Comparison of ENCODE assay signal across 18 mouse cellular contexts in genomic region chr15:88120376-88120775, GRCm38 (mm10).
DNase-seq lines count a peak whose midpoint lies in the region; ATAC-seq lines count a peak whose summit lies in the region.
"Had no signal": no experiment of that assay in that cellular context is flagged by ENCODE, and none has a peak within 500 bp of the region (broad histone marks: within the 10 kb centered on the region; RNA-seq: fewer than 3 reads in every experiment).

No protein-coding gene starts in this region.

- no peaks in the 10 kb centered on the region for H3K4me1 ChIP-seq in kidney, embryonic 14.5 days (ENCODE audit: control insufficient read depth, insufficient read depth, low read length)
- H3K4me1 ChIP-seq: heart, embryonic 13.5 days; liver, embryonic 12.5 days; midbrain, embryonic 15.5 days; neural tube, embryonic 13.5 days had no signal

- H3K4me3 ChIP-seq in kidney, embryonic 14.5 days (ENCODE audit: low read length): no peak overlapping the region
- H3K4me3 ChIP-seq: heart, embryonic 13.5 days; hindbrain, embryonic 15.5 days; liver, embryonic 12.5 days; midbrain, embryonic 15.5 days; neural tube, embryonic 13.5 days had no signal

- H3K27ac ChIP-seq in kidney, embryonic 14.5 days (ENCODE audit: low read depth, low read length): no peak overlapping the region
- H3K27ac ChIP-seq: heart, embryonic 13.5 days; hindbrain, embryonic 15.5 days; liver, embryonic 12.5 days; midbrain, embryonic 15.5 days; neural tube, embryonic 13.5 days; stomach, postnatal 0 days had no signal

- H3K36me3 ChIP-seq in kidney, embryonic 14.5 days (ENCODE audit: control insufficient read depth, insufficient read depth, low read length): no peaks in the 10 kb centered on the region
- H3K36me3 ChIP-seq: heart, embryonic 13.5 days; hindbrain, embryonic 15.5 days; liver, embryonic 12.5 days; midbrain, embryonic 15.5 days; neural tube, embryonic 13.5 days had no signal

- no peak overlapping the region for H3K4me2 ChIP-seq in kidney, embryonic 14.5 days (replicated peaks; ENCODE audit: low read depth, low read length)
- H3K4me2 ChIP-seq: heart, embryonic 13.5 days; hindbrain, embryonic 15.5 days; liver, embryonic 12.5 days; midbrain, embryonic 15.5 days; neural tube, embryonic 13.5 days had no signal

- no peak overlapping the region for H3K9ac ChIP-seq in kidney, embryonic 14.5 days (ENCODE audit: low read depth, low read length)
- H3K9ac ChIP-seq: heart, embryonic 13.5 days; hindbrain, embryonic 15.5 days; liver, embryonic 12.5 days; midbrain, embryonic 15.5 days; neural tube, embryonic 13.5 days had no signal

- H3K9me3 ChIP-seq in kidney, embryonic 14.5 days (ENCODE audit: control insufficient read depth, low read length): no peaks in the 10 kb centered on the region
- H3K9me3 ChIP-seq: heart, embryonic 13.5 days; hindbrain, embryonic 15.5 days; midbrain, embryonic 15.5 days; neural tube, embryonic 13.5 days had no signal

- ATAC-seq in kidney, embryonic 14.5 days (ENCODE audit: low FRiP score, low TSS enrichment): no peak
- ATAC-seq: liver, embryonic 12.5 days; midbrain, embryonic 15.5 days had no signal

- WGBS in kidney, embryonic 14.5 days: 43% methylated on average over 5 of the region's 5 CpGs

- DNase-seq in kidney, postnatal 4 days: peak; percentile 61 to 62
- peak; percentile 11 for DNase-seq in WW6 (ENCODE audit: low read depth, low spot score)
- DNase-seq in embryo, embryonic 11.5 days (ENCODE audit: low read depth, low spot score): peak; percentile 24
- peak; percentile 63 for DNase-seq in mesoderm, embryonic 11.5 days (ENCODE audit: low read depth, low spot score)
- DNase-seq in adrenal gland, postnatal 14 days: no peak
- DNase-seq in kidney, adult 9 months: no peak
- DNase-seq: cerebellum, postnatal 25 days; gastrocnemius, postnatal 36 days; lung, postnatal 10 days; thymus, postnatal 25 days had no signal

- no peaks in the 10 kb centered on the region for H3K27me3 ChIP-seq in kidney, embryonic 14.5 days (ENCODE audit: control insufficient read depth, insufficient read depth, low read length)
- H3K27me3 ChIP-seq: CH12.LX; heart, embryonic 13.5 days; hindbrain, embryonic 15.5 days; liver, embryonic 12.5 days; midbrain, embryonic 15.5 days; neural tube, embryonic 13.5 days had no signal

Comparison
In these comparisons a context has a peak if more than half of its experiments do, and no peak if none do; other contexts are left out.
1. DNase-seq: peak in kidney, postnatal 4 days (2 of 2), WW6 (single experiment), embryo, embryonic 11.5 days (single experiment) and mesoderm, embryonic 11.5 days (single experiment); none in adrenal gland, postnatal 14 days (single experiment) and kidney, adult 9 months (single experiment).